Mouse (Mus musculus): ENCODE measurements around the gene Tuba4a. TPM values are rescaled to one million over a fixed set of nuclear protein-coding genes. Genes with fewer than 3 reads are reported as not detected.

Tuba4a gene
- polyA plus RNA-seq, 1 experiment from 2014 or later = 50.5 TPM

DNA sequence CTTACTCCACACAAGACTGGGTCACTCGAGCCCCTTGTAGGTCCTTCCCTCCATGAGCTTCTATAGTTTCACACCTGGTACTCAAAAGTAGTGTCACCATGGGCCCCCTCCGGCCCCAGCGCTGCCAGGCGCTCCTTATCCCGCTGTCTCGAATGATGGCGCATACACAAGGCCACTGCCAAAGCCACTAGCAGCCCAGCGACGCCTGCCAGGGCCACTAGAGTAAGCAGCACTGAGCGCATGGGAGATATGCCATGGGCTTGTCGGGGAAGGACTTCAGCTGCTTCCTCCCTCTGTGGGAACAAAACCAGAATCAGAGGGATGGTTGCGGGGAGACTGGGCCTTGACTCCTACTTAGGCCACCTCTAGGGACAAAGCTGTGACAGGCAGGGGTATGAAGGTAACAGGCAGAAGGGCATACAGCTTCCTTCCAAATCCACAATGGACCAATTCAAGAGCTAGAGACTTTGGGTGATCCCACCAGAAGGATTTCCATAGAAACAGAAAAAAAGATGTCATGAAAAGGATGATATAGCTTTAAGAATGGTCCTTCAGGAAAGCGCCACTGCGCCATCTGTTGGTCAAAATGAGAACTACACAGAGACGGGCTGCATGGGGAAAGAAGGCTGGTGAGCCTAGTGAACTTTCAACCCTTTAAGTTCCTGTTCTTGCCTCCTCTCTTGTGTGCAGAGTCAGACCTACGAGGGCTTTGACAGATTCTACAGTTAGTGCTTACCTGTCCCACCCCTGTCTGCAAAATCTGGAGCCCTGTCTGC is 34.4 kb upstream of the Tuba4a start:
- no peaks in the 10 kb centered on the region for H3K9me3 ChIP-seq (ENCODE audit: low read length)
- H3K4me2 ChIP-seq (replicated peaks; ENCODE audit: low read depth, low read length) = no peak overlapping the region
- H3K9ac ChIP-seq (replicated peaks; ENCODE audit: low read depth) = no peak overlapping the region
- no peak overlapping the region for H3K27ac ChIP-seq (ENCODE audit: low read length)
- H3K27me3 ChIP-seq (replicated peaks; ENCODE audit: insufficient read depth, low read length) = no peaks in the 10 kb centered on the region
- no peak overlapping the region for H3K4me3 ChIP-seq (ENCODE audit: low read depth, low read length)
- WGBS = 59% methylated on average over 16 of the region's 16 CpGs
- DNase-seq (ENCODE audit: low spot score) = peak; percentile 63
- TF ChIP-seq EP300 (IDR thresholded peaks at IDR 0.05) (no peak), CTCF (IDR thresholded peaks at IDR 0.05) (peak; percentile 93)
- H3K4me1 ChIP-seq (ENCODE audit: insufficient read depth, low read depth, low read length) = no peaks in the 10 kb centered on the region
- no peaks in the 10 kb centered on the region for H3K36me3 ChIP-seq (ENCODE audit: insufficient read depth, low read length)
- ATAC-seq = no peak

DNA sequence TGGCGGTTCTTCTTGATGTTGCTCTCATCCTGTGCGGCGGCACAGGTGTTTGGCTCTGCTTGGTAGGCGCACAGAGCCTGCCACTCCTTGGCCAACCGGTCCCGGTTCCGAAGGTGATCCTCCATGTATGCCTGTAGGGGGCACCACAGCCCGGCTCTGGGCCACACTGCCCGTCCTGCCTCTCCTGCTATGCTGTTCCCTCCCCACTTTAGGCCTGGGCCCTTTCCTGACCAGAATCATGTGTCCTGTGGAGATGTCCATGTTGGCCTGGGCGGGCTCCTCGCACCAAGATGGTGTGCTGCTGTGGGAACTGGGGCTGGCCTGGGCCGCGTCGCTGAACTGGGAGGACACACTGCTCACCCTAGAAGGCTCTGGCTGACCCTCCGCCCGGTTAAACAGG is 33.4 kb upstream of the Tuba4a start:
- ATAC-seq = no peak
- 74% methylated on average over 16 of the region's 16 CpGs for WGBS
- Histone ChIP-seq H3K9ac (replicated peaks; ENCODE audit: low read depth) (no peak overlapping the region), H3K4me2 (replicated peaks; ENCODE audit: low read depth, low read length) (no peak overlapping the region), H3K4me1 (ENCODE audit: insufficient read depth, low read depth, low read length) (0 out of 2 replicates have a peak, but pooled peaks cover 5% of the 10 kb centered on the region), H3K27ac (ENCODE audit: low read length) (no peak overlapping the region), H3K4me3 (ENCODE audit: low read depth, low read length) (no peak overlapping the region), H3K36me3 (ENCODE audit: insufficient read depth, low read length) (no peaks in the 10 kb centered on the region), H3K27me3 (replicated peaks; ENCODE audit: insufficient read depth, low read length) (no peaks in the 10 kb centered on the region), H3K9me3 (ENCODE audit: low read length) (no peaks in the 10 kb centered on the region)
- no peak for TF ChIP-seq EP300 (IDR thresholded peaks at IDR 0.05)
- TF ChIP-seq CTCF (IDR thresholded peaks at IDR 0.05) = peak; percentile 14; the same call in 1 of the 2 replicates
- no peak for DNase-seq (ENCODE audit: low spot score)

DNA sequence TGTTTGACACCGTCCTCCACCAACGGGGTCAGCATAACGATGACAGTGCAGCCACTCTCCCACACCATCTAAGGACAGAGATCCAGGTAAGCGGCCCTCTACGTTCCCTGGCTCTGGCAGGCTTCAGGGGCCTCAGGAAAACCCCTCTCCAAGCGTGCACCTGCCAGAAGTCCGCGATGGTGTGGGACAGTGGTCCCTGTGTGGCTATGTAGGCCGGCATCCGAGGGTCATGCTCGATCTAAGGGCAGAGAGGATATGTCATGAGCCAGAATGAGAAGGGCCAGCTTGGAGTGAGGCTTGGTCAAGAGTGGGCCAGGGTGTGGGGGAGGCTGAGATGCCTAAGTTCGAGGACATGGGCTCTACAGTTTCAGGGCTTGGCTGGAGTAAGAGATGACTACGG is 32.6 kb upstream of the Tuba4a start:
- Histone ChIP-seq H3K4me1 (ENCODE audit: insufficient read depth, low read depth, low read length) (peaks cover 8% of the 10 kb centered on the region; the same call in 1 of the 2 replicates), H3K4me2 (replicated peaks; ENCODE audit: low read depth, low read length) (no peak overlapping the region), H3K9ac (replicated peaks; ENCODE audit: low read depth) (no peak overlapping the region), H3K27me3 (replicated peaks; ENCODE audit: insufficient read depth, low read length) (no peaks in the 10 kb centered on the region), H3K9me3 (ENCODE audit: low read length) (no peaks in the 10 kb centered on the region), H3K27ac (ENCODE audit: low read length) (no peak overlapping the region), H3K4me3 (ENCODE audit: low read depth, low read length) (no peak overlapping the region), H3K36me3 (ENCODE audit: insufficient read depth, low read length) (no peaks in the 10 kb centered on the region)
- 57% methylated on average over 13 of the region's 13 CpGs for WGBS
- ATAC-seq (no peak), DNase-seq (ENCODE audit: low spot score) (no peak)
- TF ChIP-seq CTCF (IDR thresholded peaks at IDR 0.05) (no peak), EP300 (IDR thresholded peaks at IDR 0.05) (no peak)

DNA sequence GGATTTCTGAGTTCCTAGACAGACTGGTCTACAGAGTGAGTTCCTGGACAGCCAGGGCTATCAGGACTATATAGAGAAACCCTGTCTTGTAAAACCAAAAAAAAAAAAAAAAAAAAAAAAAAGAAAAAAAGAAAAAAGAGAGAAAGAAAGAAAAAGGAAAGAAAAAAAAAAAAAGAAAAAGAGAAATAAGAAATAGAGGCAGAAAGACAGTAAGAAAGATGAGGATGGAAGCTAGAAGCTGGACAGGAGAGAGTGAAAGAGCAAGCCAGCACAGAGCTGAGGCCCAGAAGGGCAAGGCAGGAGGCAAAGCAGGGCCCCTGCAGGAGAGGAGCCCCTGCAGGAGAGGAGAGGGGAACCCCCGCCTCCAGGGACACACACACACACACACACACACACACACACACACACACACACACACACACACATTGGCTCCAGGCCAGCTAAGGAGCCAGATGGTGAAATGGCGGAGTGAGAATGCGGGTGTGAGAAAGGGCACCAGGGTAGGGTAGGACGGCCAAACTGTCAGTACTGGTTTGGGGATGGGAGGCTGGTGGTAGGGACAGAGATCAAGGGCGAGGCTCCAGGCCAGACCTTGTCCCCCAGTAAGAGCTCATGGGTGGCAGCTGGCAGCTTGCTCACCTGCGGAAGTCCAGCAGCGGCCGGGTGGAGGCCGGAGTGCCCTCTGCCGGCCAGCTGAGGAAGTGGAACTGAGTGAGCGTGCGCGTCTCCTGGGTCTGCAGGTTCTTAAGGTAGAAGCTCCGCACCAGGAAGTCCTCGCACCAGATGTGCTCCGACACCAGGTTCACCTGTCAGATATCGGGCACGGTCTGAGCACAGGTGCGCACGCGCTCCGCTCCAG is 31.7 kb upstream of the Tuba4a start:
- peak; percentile 90 for DNase-seq (ENCODE audit: low spot score)
- Histone ChIP-seq H3K4me2 (replicated peaks; ENCODE audit: low read depth, low read length) (peak overlapping the region; percentile 40), H3K9ac (replicated peaks; ENCODE audit: low read depth) (no peak overlapping the region), H3K27me3 (replicated peaks; ENCODE audit: insufficient read depth, low read length) (no peaks in the 10 kb centered on the region), H3K4me3 (ENCODE audit: low read depth, low read length) (no peak overlapping the region), H3K27ac (ENCODE audit: low read length) (no peak overlapping the region), H3K9me3 (ENCODE audit: low read length) (no peaks in the 10 kb centered on the region), H3K4me1 (ENCODE audit: insufficient read depth, low read depth, low read length) (peaks cover 8% of the 10 kb centered on the region; the same call in 1 of the 2 replicates), H3K36me3 (ENCODE audit: insufficient read depth, low read length) (no peaks in the 10 kb centered on the region; the same call in 1 of the 2 replicates)
- 4% methylated on average over 21 of the region's 22 CpGs for WGBS
- TF ChIP-seq EP300 (IDR thresholded peaks at IDR 0.05) (no peak), CTCF (IDR thresholded peaks at IDR 0.05) (peak; percentile 92)
- ATAC-seq = peak; percentile 66

DNA sequence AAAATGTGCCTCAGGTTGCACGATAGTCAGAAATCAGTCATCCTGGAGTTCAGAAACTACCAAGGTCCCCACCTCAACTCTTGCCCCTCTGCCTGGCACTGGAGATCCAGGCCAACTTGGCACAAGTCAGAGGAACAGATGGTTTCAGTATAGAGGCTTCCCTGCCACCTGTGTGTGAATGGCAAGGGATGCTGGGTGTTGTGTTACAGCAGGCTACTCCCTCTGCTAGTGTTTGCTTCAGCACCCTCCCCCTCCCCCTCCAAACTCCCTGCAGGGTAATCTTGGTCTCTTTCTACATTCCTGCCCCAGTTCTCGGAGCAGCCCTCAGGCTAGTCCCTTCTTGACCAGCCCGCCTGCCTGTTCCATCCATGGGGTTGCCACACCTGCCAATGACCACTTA is 30.8 kb upstream of the Tuba4a start:
- Histone ChIP-seq H3K4me2 (replicated peaks; ENCODE audit: low read depth, low read length) (no peak overlapping the region), H3K9me3 (ENCODE audit: low read length) (no peaks in the 10 kb centered on the region), H3K4me1 (ENCODE audit: insufficient read depth, low read depth, low read length) (peaks cover 8% of the 10 kb centered on the region; the same call in 1 of the 2 replicates), H3K9ac (replicated peaks; ENCODE audit: low read depth) (no peak overlapping the region), H3K27ac (ENCODE audit: low read length) (no peak overlapping the region), H3K27me3 (replicated peaks; ENCODE audit: insufficient read depth, low read length) (no peaks in the 10 kb centered on the region), H3K36me3 (ENCODE audit: insufficient read depth, low read length) (no peaks in the 10 kb centered on the region; the same call in 1 of the 2 replicates), H3K4me3 (ENCODE audit: low read depth, low read length) (no peak overlapping the region)
- 61% methylated on average over 3 of the region's 3 CpGs for WGBS
- ATAC-seq = no peak
- no peak for DNase-seq (ENCODE audit: low spot score)
- TF ChIP-seq CTCF (IDR thresholded peaks at IDR 0.05) (no peak), EP300 (IDR thresholded peaks at IDR 0.05) (no peak)

Measured in lung, postnatal 0 days (tissue).